Mouse (Mus musculus): ENCODE results near the gene Wwc2. TPM values are rescaled to one million over a fixed set of nuclear protein-coding genes. Genes with fewer than 3 reads are reported as not detected.

Wwc2 gene
- polyA plus RNA-seq, 1 experiment from 2014 or later, result 5.6 TPM

GRCm38 (mm10) chr8:47791986-47792385, 198.7 kb downstream of the Wwc2 start:
- H3K4me3 ChIP-seq (ENCODE audit: low read depth, low read length), result no peak overlapping the region
- H3K4me2 ChIP-seq (ENCODE audit: low read depth, low read length), result no peak overlapping the region
- no peaks in the 10 kb centered on the region for H3K9me3 ChIP-seq (ENCODE audit: control insufficient read depth, low read length)
- H3K4me1 ChIP-seq (ENCODE audit: control insufficient read depth, insufficient read depth, low read length), result no peaks in the 10 kb centered on the region
- no peak overlapping the region for H3K9ac ChIP-seq (replicated peaks; ENCODE audit: low read depth, low read length)
- no peak for ATAC-seq (ENCODE audit: low read depth)
- 71% methylated on average over 9 of the region's 9 CpGs for WGBS
- no peak overlapping the region for H3K27ac ChIP-seq (ENCODE audit: low read depth, low read length)
- no peaks in the 10 kb centered on the region for H3K36me3 ChIP-seq (ENCODE audit: control insufficient read depth, insufficient read depth, low read length)
- H3K27me3 ChIP-seq (ENCODE audit: control insufficient read depth, insufficient read depth, low read length), result no peaks in the 10 kb centered on the region

- Histone ChIP-seq H3K9ac (replicated peaks; ENCODE audit: low read depth, low read length) (no peak overlapping the region), H3K27me3 (ENCODE audit: control insufficient read depth, insufficient read depth, low read length) (no peaks in the 10 kb centered on the region), H3K27ac (ENCODE audit: low read depth, low read length) (no peak overlapping the region), H3K9me3 (ENCODE audit: control insufficient read depth, low read length) (no peaks in the 10 kb centered on the region), H3K4me1 (ENCODE audit: control insufficient read depth, insufficient read depth, low read length) (no peaks in the 10 kb centered on the region), H3K4me3 (ENCODE audit: low read depth, low read length) (no peak overlapping the region), H3K4me2 (ENCODE audit: low read depth, low read length) (peak overlapping the region; percentile 19; the same call in 1 of the 2 replicates), H3K36me3 (ENCODE audit: control insufficient read depth, insufficient read depth, low read length) (no peaks in the 10 kb centered on the region)
- WGBS, result 28% methylated on average over 10 of the region's 10 CpGs
- ATAC-seq (ENCODE audit: low read depth), result peak; percentile 31; the same call in 1 of the 2 replicates
Observed at GRCm38 (mm10) chr8:47787705-47788104, 203.0 kb downstream of the Wwc2 start.

GRCm38 (mm10) chr8:47786323-47786722, 204.4 kb downstream of the Wwc2 start:
- Histone ChIP-seq H3K27me3 (ENCODE audit: control insufficient read depth, insufficient read depth, low read length) (no peaks in the 10 kb centered on the region), H3K9me3 (ENCODE audit: control insufficient read depth, low read length) (no peaks in the 10 kb centered on the region), H3K4me1 (ENCODE audit: control insufficient read depth, insufficient read depth, low read length) (no peaks in the 10 kb centered on the region), H3K9ac (replicated peaks; ENCODE audit: low read depth, low read length) (no peak overlapping the region), H3K4me2 (ENCODE audit: low read depth, low read length) (no peak overlapping the region), H3K36me3 (ENCODE audit: control insufficient read depth, insufficient read depth, low read length) (no peaks in the 10 kb centered on the region), H3K27ac (ENCODE audit: low read depth, low read length) (no peak overlapping the region), H3K4me3 (ENCODE audit: low read depth, low read length) (no peak overlapping the region)
- 90% methylated on average over 15 of the region's 15 CpGs for WGBS
- ATAC-seq (ENCODE audit: low read depth), result no peak

GRCm38 (mm10) chr8:47784436-47784835, 206.3 kb downstream of the Wwc2 start:
- H3K27ac ChIP-seq (ENCODE audit: low read depth, low read length), result no peak overlapping the region
- no peaks in the 10 kb centered on the region for H3K27me3 ChIP-seq (ENCODE audit: control insufficient read depth, insufficient read depth, low read length)
- WGBS, result 68% methylated on average over 7 of the region's 7 CpGs
- no peak overlapping the region for H3K9ac ChIP-seq (replicated peaks; ENCODE audit: low read depth, low read length)
- ATAC-seq (ENCODE audit: low read depth), result no peak
- H3K4me2 ChIP-seq (ENCODE audit: low read depth, low read length), result no peak overlapping the region
- no peaks in the 10 kb centered on the region for H3K36me3 ChIP-seq (ENCODE audit: control insufficient read depth, insufficient read depth, low read length)
- no peak overlapping the region for H3K4me3 ChIP-seq (ENCODE audit: low read depth, low read length)
- no peaks in the 10 kb centered on the region for H3K9me3 ChIP-seq (ENCODE audit: control insufficient read depth, low read length)
- no peaks in the 10 kb centered on the region for H3K4me1 ChIP-seq (ENCODE audit: control insufficient read depth, insufficient read depth, low read length)

- no peak for ATAC-seq (ENCODE audit: low read depth)
Observed at GRCm38 (mm10) chr8:47783944-47784343, 206.8 kb downstream of the Wwc2 start.

GRCm38 (mm10) chr8:47783544-47783943, 207.2 kb downstream of the Wwc2 start:
- H3K27ac ChIP-seq (ENCODE audit: low read depth, low read length), result no peak overlapping the region
- H3K4me2 ChIP-seq (ENCODE audit: low read depth, low read length), result no peak overlapping the region
- H3K27me3 ChIP-seq (ENCODE audit: control insufficient read depth, insufficient read depth, low read length), result no peaks in the 10 kb centered on the region
- H3K9ac ChIP-seq (replicated peaks; ENCODE audit: low read depth, low read length), result no peak overlapping the region
- no peak overlapping the region for H3K4me3 ChIP-seq (ENCODE audit: low read depth, low read length)
- WGBS, result 98% methylated on average over 2 of the region's 2 CpGs
- no peaks in the 10 kb centered on the region for H3K9me3 ChIP-seq (ENCODE audit: control insufficient read depth, low read length)
- no peaks in the 10 kb centered on the region for H3K4me1 ChIP-seq (ENCODE audit: control insufficient read depth, insufficient read depth, low read length)
- ATAC-seq (ENCODE audit: low read depth), result no peak
- no peaks in the 10 kb centered on the region for H3K36me3 ChIP-seq (ENCODE audit: control insufficient read depth, insufficient read depth, low read length)

More at GRCm38 (mm10) chr8:47783944-47784343, 206.8 kb downstream of the Wwc2 start:
- Histone ChIP-seq H3K27ac (ENCODE audit: low read depth, low read length) (no peak overlapping the region), H3K4me2 (ENCODE audit: low read depth, low read length) (no peak overlapping the region), H3K27me3 (ENCODE audit: control insufficient read depth, insufficient read depth, low read length) (no peaks in the 10 kb centered on the region), H3K4me3 (ENCODE audit: low read depth, low read length) (no peak overlapping the region), H3K9me3 (ENCODE audit: control insufficient read depth, low read length) (no peaks in the 10 kb centered on the region), H3K36me3 (ENCODE audit: control insufficient read depth, insufficient read depth, low read length) (no peaks in the 10 kb centered on the region), H3K4me1 (ENCODE audit: control insufficient read depth, insufficient read depth, low read length) (no peaks in the 10 kb centered on the region), H3K9ac (replicated peaks; ENCODE audit: low read depth, low read length) (no peak overlapping the region)
- WGBS, result 96% methylated on average over 6 of the region's 6 CpGs

- Histone ChIP-seq H3K9ac (replicated peaks; ENCODE audit: low read depth, low read length) (no peak overlapping the region), H3K4me1 (ENCODE audit: control insufficient read depth, insufficient read depth, low read length) (no peaks in the 10 kb centered on the region), H3K4me3 (ENCODE audit: low read depth, low read length) (no peak overlapping the region), H3K27ac (ENCODE audit: low read depth, low read length) (no peak overlapping the region), H3K36me3 (ENCODE audit: control insufficient read depth, insufficient read depth, low read length) (no peaks in the 10 kb centered on the region), H3K9me3 (ENCODE audit: control insufficient read depth, low read length) (no peaks in the 10 kb centered on the region), H3K27me3 (ENCODE audit: control insufficient read depth, insufficient read depth, low read length) (no peaks in the 10 kb centered on the region), H3K4me2 (ENCODE audit: low read depth, low read length) (no peak overlapping the region)
- 90% methylated on average over 4 of the region's 4 CpGs for WGBS
- no peak for ATAC-seq (ENCODE audit: low read depth)
Observed at GRCm38 (mm10) chr8:47781881-47782280, 208.8 kb downstream of the Wwc2 start.

GRCm38 (mm10) chr8:47779589-47779988, 211.1 kb downstream of the Wwc2 start:
- Histone ChIP-seq H3K9me3 (ENCODE audit: control insufficient read depth, low read length) (no peaks in the 10 kb centered on the region), H3K4me3 (ENCODE audit: low read depth, low read length) (no peak overlapping the region), H3K9ac (replicated peaks; ENCODE audit: low read depth, low read length) (no peak overlapping the region), H3K27me3 (ENCODE audit: control insufficient read depth, insufficient read depth, low read length) (no peaks in the 10 kb centered on the region), H3K27ac (ENCODE audit: low read depth, low read length) (no peak overlapping the region), H3K4me1 (ENCODE audit: control insufficient read depth, insufficient read depth, low read length) (no peaks in the 10 kb centered on the region), H3K36me3 (ENCODE audit: control insufficient read depth, insufficient read depth, low read length) (no peaks in the 10 kb centered on the region), H3K4me2 (ENCODE audit: low read depth, low read length) (no peak overlapping the region)
- no peak for ATAC-seq (ENCODE audit: low read depth)
- WGBS, result 81% methylated on average over 6 of the region's 6 CpGs

- H3K36me3 ChIP-seq (ENCODE audit: control insufficient read depth, insufficient read depth, low read length), result no peaks in the 10 kb centered on the region
- no peak overlapping the region for H3K4me3 ChIP-seq (ENCODE audit: low read depth, low read length)
- H3K27ac ChIP-seq (ENCODE audit: low read depth, low read length), result no peak overlapping the region
- H3K27me3 ChIP-seq (ENCODE audit: control insufficient read depth, insufficient read depth, low read length), result no peaks in the 10 kb centered on the region
- 91% methylated on average over 7 of the region's 7 CpGs for WGBS
- no peak overlapping the region for H3K9ac ChIP-seq (replicated peaks; ENCODE audit: low read depth, low read length)
- no peak for ATAC-seq (ENCODE audit: low read depth)
- H3K4me2 ChIP-seq (ENCODE audit: low read depth, low read length), result no peak overlapping the region
- H3K4me1 ChIP-seq (ENCODE audit: control insufficient read depth, insufficient read depth, low read length), result no peaks in the 10 kb centered on the region
- no peaks in the 10 kb centered on the region for H3K9me3 ChIP-seq (ENCODE audit: control insufficient read depth, low read length)
Observed at GRCm38 (mm10) chr8:47777415-47777814, 213.3 kb downstream of the Wwc2 start.
